Mouse (Mus musculus): ENCODE results near the gene Diaph3. TPM values are rescaled to one million over a fixed set of nuclear protein-coding genes. Genes with fewer than 3 reads are reported as not detected.

Diaph3 gene
- total and polyA plus RNA-seq, 3 experiments = 16.2 to 36.9 (median 17.5) TPM

GRCm38 (mm10) chr14:86641839-86642238, 499.2 kb downstream of the Diaph3 start:
- Histone ChIP-seq H3K4me2 (ENCODE audit: insufficient read depth, low read depth, poor library complexity, severe bottlenecking) (no peak overlapping the region), H3K9me3 (replicated peaks; ENCODE audit: low read length) (no peaks in the 10 kb centered on the region), H3K4me3 (replicated peaks in 1 of 3; ENCODE audit: low read depth in 2 of 3, low read length in 2 of 3, poor library complexity in 1 of 3) (no peak overlapping the region), H3K4me1 (ENCODE audit: control insufficient read depth in 1 of 2, insufficient read depth in 2 of 2) (peaks cover 0 to 5% of the 10 kb centered on the region in 2 experiments; a peak in 1 of 4 replicates), H3K27me3 (replicated peaks) (no peaks in the 10 kb centered on the region), H3K79me2 (replicated peaks; ENCODE audit: control insufficient read depth, extremely low read depth, insufficient read depth, poor library complexity, severe bottlenecking) (no peaks in the 10 kb centered on the region), H3K9ac (ENCODE audit: insufficient read depth, low read depth) (no peak overlapping the region), H3K36me3 (replicated peaks in 1 of 2; ENCODE audit: control insufficient read depth in 1 of 2, insufficient read depth in 1 of 2, low read length in 1 of 2) (no peaks in the 10 kb centered on the region), H3K27ac (ENCODE audit: insufficient read depth, low read depth) (no peak overlapping the region)
- in situ Hi-C loops (cut with MboI; ENCODE audit: low pct_ligation_motif_present, low pct_unique_long_range_greater_than_20kb, low sequenced_read_pairs) (no loop called here), dilution Hi-C loops (cut with MboI; ENCODE audit: extremely low pct_ligation_motif_present, extremely low pct_unique_long_range_greater_than_20kb, low sequenced_read_pairs) (no loop called here)
- DNase-seq (ENCODE audit: extremely low read depth) = no peak
- no peak for TF ChIP-seq CTCF (conservative IDR thresholded peaks at IDR 0.05 in 1 of 2, IDR thresholded peaks at IDR 0.05 in 1 of 2; ENCODE audit: low read depth in 2 of 2, low read length in 2 of 2)
- no peak for TF ChIP-seq PAX5 (IDR thresholded peaks at IDR 0.05; ENCODE audit: low read length)
- no peak for TF ChIP-seq POLR2AphosphoS2 (IDR thresholded peaks at IDR 0.05; ENCODE audit: low read depth, low read length)
- TF ChIP-seq SIN3A (IDR thresholded peaks at IDR 0.05; ENCODE audit: low read length) = no peak
- no peak for TF ChIP-seq MAZ (IDR thresholded peaks at IDR 0.05; ENCODE audit: low read depth, low read length)
- no peak for TF ChIP-seq CHD2 (IDR thresholded peaks at IDR 0.05; ENCODE audit: low read length)
- TF ChIP-seq MEF2A (IDR thresholded peaks at IDR 0.05; ENCODE audit: borderline replicate concordance, low read depth, low read length) = no peak
- TF ChIP-seq UBTF (IDR thresholded peaks at IDR 0.05; ENCODE audit: low read depth, low read length) = no peak
- TF ChIP-seq USF1 (IDR thresholded peaks at IDR 0.05; ENCODE audit: low read depth, low read length) = no peak
- no peak for TF ChIP-seq ELF1 (IDR thresholded peaks at IDR 0.05; ENCODE audit: low read depth, low read length)
- TF ChIP-seq CHD1 (IDR thresholded peaks at IDR 0.05; ENCODE audit: low read depth, low read length) = no peak
- no peak for TF ChIP-seq KAT2A (IDR thresholded peaks at IDR 0.05; ENCODE audit: insufficient replicate concordance, low read length)
- no peak for TF ChIP-seq RAD21 (IDR thresholded peaks at IDR 0.05; ENCODE audit: low read depth, low read length)

GRCm38 (mm10) chr14:86640086-86640485, 500.9 kb downstream of the Diaph3 start:
- no peaks in the 10 kb centered on the region for H3K79me2 ChIP-seq (replicated peaks; ENCODE audit: control insufficient read depth, extremely low read depth, insufficient read depth, poor library complexity, severe bottlenecking)
- DNase-seq (ENCODE audit: extremely low read depth) = no peak
- H3K27me3 ChIP-seq (replicated peaks) = no peaks in the 10 kb centered on the region
- no peak overlapping the region for H3K9ac ChIP-seq (ENCODE audit: insufficient read depth, low read depth)
- H3K36me3 ChIP-seq (replicated peaks in 1 of 2; ENCODE audit: control insufficient read depth in 1 of 2, insufficient read depth in 1 of 2, low read length in 1 of 2) = no peaks in the 10 kb centered on the region
- no peak overlapping the region for H3K4me2 ChIP-seq (ENCODE audit: insufficient read depth, low read depth, poor library complexity, severe bottlenecking)
- dilution Hi-C loops (cut with MboI; ENCODE audit: extremely low pct_ligation_motif_present, extremely low pct_unique_long_range_greater_than_20kb, low sequenced_read_pairs) (no loop called here), in situ Hi-C loops (cut with MboI; ENCODE audit: low pct_ligation_motif_present, low pct_unique_long_range_greater_than_20kb, low sequenced_read_pairs) (no loop called here)
- H3K9me3 ChIP-seq (replicated peaks; ENCODE audit: low read length) = no peaks in the 10 kb centered on the region
- H3K27ac ChIP-seq (ENCODE audit: insufficient read depth, low read depth) = no peak overlapping the region
- TF ChIP-seq TCF12 (IDR thresholded peaks at IDR 0.05; ENCODE audit: low read depth, low read length) (no peak), KAT2A (IDR thresholded peaks at IDR 0.05; ENCODE audit: insufficient replicate concordance, low read length) (no peak), GABPA (IDR thresholded peaks at IDR 0.05; ENCODE audit: insufficient replicate concordance, low read depth, low read length) (no peak), JUN (IDR thresholded peaks at IDR 0.05; ENCODE audit: insufficient read depth, low read depth, low read length) (no peak), NRF1 (IDR thresholded peaks at IDR 0.05; ENCODE audit: low read depth, low read length) (no peak), ZNF384 (IDR thresholded peaks at IDR 0.05; ENCODE audit: low read depth, low read length) (no peak), MEF2A (IDR thresholded peaks at IDR 0.05; ENCODE audit: borderline replicate concordance, low read depth, low read length) (no peak), SIN3A (IDR thresholded peaks at IDR 0.05; ENCODE audit: low read length) (no peak), PAX5 (IDR thresholded peaks at IDR 0.05; ENCODE audit: low read length) (no peak), MXI1 (IDR thresholded peaks at IDR 0.05; ENCODE audit: low read depth, low read length) (no peak), RCOR1 (conservative IDR thresholded peaks at IDR 0.05; ENCODE audit: low read depth, low read length) (no peak), ELF1 (IDR thresholded peaks at IDR 0.05; ENCODE audit: low read depth, low read length) (no peak), CHD2 (IDR thresholded peaks at IDR 0.05; ENCODE audit: low read length) (no peak), MYC (IDR thresholded peaks at IDR 0.05; ENCODE audit: low read depth, low read length) (no peak), EP300 (IDR thresholded peaks at IDR 0.05; ENCODE audit: low read length) (no peak), ZC3H11A (IDR thresholded peaks at IDR 0.05; ENCODE audit: low read depth, low read length) (no peak), USF1 (IDR thresholded peaks at IDR 0.05; ENCODE audit: low read depth, low read length) (no peak), ETS1 (conservative IDR thresholded peaks at IDR 0.05; ENCODE audit: low read depth, low read length) (no peak), USF2 (conservative IDR thresholded peaks at IDR 0.05; ENCODE audit: low read depth, low read length) (no peak), POLR2AphosphoS2 (IDR thresholded peaks at IDR 0.05; ENCODE audit: low read depth, low read length) (no peak)
- H3K4me1 ChIP-seq (ENCODE audit: control insufficient read depth in 1 of 2, insufficient read depth in 2 of 2) = peaks cover 0 to 5% of the 10 kb centered on the region in 2 experiments; a peak in 1 of 4 replicates
- H3K4me3 ChIP-seq (replicated peaks in 1 of 3; ENCODE audit: low read depth in 2 of 3, low read length in 2 of 3, poor library complexity in 1 of 3) = no peak overlapping the region
